Mouse (Mus musculus): Measurements from ENCODE around the gene Cpne4. TPM values are rescaled to one million over a fixed set of nuclear protein-coding genes. Genes with fewer than 3 reads are reported as not detected.

Gene Cpne4
- total and polyA plus RNA-seq, 3 experiments, result not detected

GRCm38 (mm10) chr9:105050257-105050656 lies 503.2 kb downstream of the Cpne4 start:
- in situ Hi-C loops (cut with MboI; ENCODE audit: low pct_ligation_motif_present, low pct_unique_long_range_greater_than_20kb, low sequenced_read_pairs) (loop anchor here (25.0 kb wide), 1 partner anchor 337 kb away; the partner anchor contains the start of genes Aste1 and Nek11), dilution Hi-C loops (cut with MboI; ENCODE audit: extremely low pct_ligation_motif_present, extremely low pct_unique_long_range_greater_than_20kb, low sequenced_read_pairs) (no loop called here)
- no peak overlapping the region for H3K4me2 ChIP-seq (ENCODE audit: insufficient read depth, low read depth, poor library complexity, severe bottlenecking)
- H3K27ac ChIP-seq (ENCODE audit: insufficient read depth, low read depth), result no peak overlapping the region
- H3K4me3 ChIP-seq (replicated peaks in 1 of 3; ENCODE audit: low read depth in 2 of 3, low read length in 2 of 3, poor library complexity in 1 of 3), result no peak overlapping the region
- DNase-seq (ENCODE audit: extremely low read depth), result no peak
- TF ChIP-seq ZNF384 (IDR thresholded peaks at IDR 0.05; ENCODE audit: low read depth, low read length), result no peak
- peak in 1 of 2 experiments; percentile 30; a peak in 2 of 4 replicates for TF ChIP-seq CTCF (conservative IDR thresholded peaks at IDR 0.05 in 1 of 2, IDR thresholded peaks at IDR 0.05 in 1 of 2; ENCODE audit: low read depth in 2 of 2, low read length in 2 of 2)
- TF ChIP-seq RAD21 (IDR thresholded peaks at IDR 0.05; ENCODE audit: low read depth, low read length), result peak; percentile 23
- H3K36me3 ChIP-seq (replicated peaks in 1 of 2; ENCODE audit: control insufficient read depth in 1 of 2, insufficient read depth in 1 of 2, low read length in 1 of 2), result peaks cover 5 to 8% of the 10 kb centered on the region in 2 experiments
- H3K4me1 ChIP-seq (ENCODE audit: control insufficient read depth in 1 of 2, insufficient read depth in 2 of 2), result peaks cover 3 to 14% of the 10 kb centered on the region in 2 experiments; a peak in 2 of 4 replicates
- no peak overlapping the region for H3K9ac ChIP-seq (ENCODE audit: insufficient read depth, low read depth)
- peaks cover 43% of the 10 kb centered on the region for H3K27me3 ChIP-seq (replicated peaks)
- no peaks in the 10 kb centered on the region for H3K9me3 ChIP-seq (replicated peaks; ENCODE audit: low read length)
- H3K79me2 ChIP-seq (replicated peaks; ENCODE audit: control insufficient read depth, extremely low read depth, insufficient read depth, poor library complexity, severe bottlenecking), result peaks cover 20% of the 10 kb centered on the region

- Histone ChIP-seq H3K36me3 (replicated peaks in 1 of 2; ENCODE audit: control insufficient read depth in 1 of 2, insufficient read depth in 1 of 2, low read length in 1 of 2) (peaks cover 30 to 36% of the 10 kb centered on the region in 2 experiments), H3K27ac (ENCODE audit: insufficient read depth, low read depth) (0 out of 2 replicates have a peak within 1 kb of the TSS, but pooled peaks have one; percentile 2), H3K27me3 (replicated peaks) (peaks cover 15% of the 10 kb centered on the region), H3K4me3 (replicated peaks in 1 of 3; ENCODE audit: low read depth in 2 of 3, low read length in 2 of 3, poor library complexity in 1 of 3) (peak within 1 kb of the TSS; percentile 89 to 99 (median 92)), H3K4me1 (ENCODE audit: control insufficient read depth in 1 of 2, insufficient read depth in 2 of 2) (peaks cover 3 to 14% of the 10 kb centered on the region in 2 experiments; a peak in 2 of 4 replicates), H3K9ac (ENCODE audit: insufficient read depth, low read depth) (peak within 1 kb of the TSS; percentile 93), H3K9me3 (replicated peaks; ENCODE audit: low read length) (no peaks in the 10 kb centered on the region), H3K79me2 (replicated peaks; ENCODE audit: control insufficient read depth, extremely low read depth, insufficient read depth, poor library complexity, severe bottlenecking) (peaks cover 20% of the 10 kb centered on the region), H3K4me2 (ENCODE audit: insufficient read depth, low read depth, poor library complexity, severe bottlenecking) (peak within 1 kb of the TSS; percentile 95; the same call in 1 of the 2 replicates)
- in situ Hi-C loops (cut with MboI; ENCODE audit: low pct_ligation_motif_present, low pct_unique_long_range_greater_than_20kb, low sequenced_read_pairs) (loop anchor here (25.0 kb wide), 1 partner anchor 334 kb away; the partner anchor contains the start of genes Aste1 and Nek11), dilution Hi-C loops (cut with MboI; ENCODE audit: extremely low pct_ligation_motif_present, extremely low pct_unique_long_range_greater_than_20kb, low sequenced_read_pairs) (no loop called here)
- peak; percentile 79 for DNase-seq (ENCODE audit: extremely low read depth)
- TF ChIP-seq GABPA (IDR thresholded peaks at IDR 0.05; ENCODE audit: insufficient replicate concordance, low read depth, low read length) (peak; percentile 21; the same call in 1 of the 2 replicates), KAT2A (IDR thresholded peaks at IDR 0.05; ENCODE audit: insufficient replicate concordance, low read length) (peak; percentile 92), USF2 (conservative IDR thresholded peaks at IDR 0.05; ENCODE audit: low read depth, low read length) (no peak), ZMIZ1 (IDR thresholded peaks at IDR 0.05; ENCODE audit: low read depth, low read length) (peak; percentile 44; the same call in 1 of the 2 replicates), NELFE (IDR thresholded peaks at IDR 0.05; ENCODE audit: low read depth, low read length) (peak; percentile 60), ELF1 (IDR thresholded peaks at IDR 0.05; ENCODE audit: low read depth, low read length) (peak; percentile 71), CTCF (conservative IDR thresholded peaks at IDR 0.05 in 1 of 2, IDR thresholded peaks at IDR 0.05 in 1 of 2; ENCODE audit: low read depth in 2 of 2, low read length in 2 of 2) (no peak), POLR2AphosphoS2 (IDR thresholded peaks at IDR 0.05; ENCODE audit: low read depth, low read length) (peak; percentile 70), NRF1 (IDR thresholded peaks at IDR 0.05; ENCODE audit: low read depth, low read length) (peak; percentile 34; the same call in 1 of the 2 replicates), ZKSCAN1 (IDR thresholded peaks at IDR 0.05; ENCODE audit: borderline replicate concordance, low read depth, low read length) (no peak; the same call in 1 of the 2 replicates), JUN (IDR thresholded peaks at IDR 0.05; ENCODE audit: insufficient read depth, low read depth, low read length) (no peak), PAX5 (IDR thresholded peaks at IDR 0.05; ENCODE audit: low read length) (no peak), MYC (IDR thresholded peaks at IDR 0.05; ENCODE audit: low read depth, low read length) (peak; percentile 67; the same call in 1 of the 2 replicates), CHD1 (IDR thresholded peaks at IDR 0.05; ENCODE audit: low read depth, low read length) (no peak), HCFC1 (IDR thresholded peaks at IDR 0.05; ENCODE audit: low read depth, low read length) (peak; percentile 98), SIN3A (IDR thresholded peaks at IDR 0.05; ENCODE audit: low read length) (peak; percentile 97), JUND (conservative IDR thresholded peaks at IDR 0.05; ENCODE audit: low read depth, low read length) (peak; percentile 58; the same call in 1 of the 2 replicates), MEF2A (IDR thresholded peaks at IDR 0.05; ENCODE audit: borderline replicate concordance, low read depth, low read length) (0 out of 2 replicates have a peak, but pooled peaks have one; percentile 55), IRF4 (IDR thresholded peaks at IDR 0.05; ENCODE audit: low read depth, low read length) (peak; percentile 72), RCOR1 (conservative IDR thresholded peaks at IDR 0.05; ENCODE audit: low read depth, low read length) (peak; percentile 71; the same call in 1 of the 2 replicates), UBTF (IDR thresholded peaks at IDR 0.05; ENCODE audit: low read depth, low read length) (no peak), E2F4 (IDR thresholded peaks at IDR 0.05; ENCODE audit: insufficient replicate concordance, low read depth, low read length) (peak; percentile 21; the same call in 1 of the 2 replicates), EP300 (IDR thresholded peaks at IDR 0.05; ENCODE audit: low read length) (no peak), CHD2 (IDR thresholded peaks at IDR 0.05; ENCODE audit: low read length) (peak; percentile 61; the same call in 1 of the 2 replicates), ETS1 (conservative IDR thresholded peaks at IDR 0.05; ENCODE audit: low read depth, low read length) (no peak; the same call in 1 of the 2 replicates), USF1 (IDR thresholded peaks at IDR 0.05; ENCODE audit: low read depth, low read length) (no peak; the same call in 1 of the 2 replicates), POLR2A (IDR thresholded peaks at IDR 0.05; ENCODE audit: low read depth, low read length) (peak; percentile 65), ZC3H11A (IDR thresholded peaks at IDR 0.05; ENCODE audit: low read depth, low read length) (no peak), TBP (conservative IDR thresholded peaks at IDR 0.05; ENCODE audit: low read depth, low read length) (peak; percentile 92)
Measured at GRCm38 (mm10) chr9:105053147-105053557, 506.1 kb downstream of the Cpne4 start, which contains the start of gene Mrpl3. Gene Mrpl3 (plus strand): TSS chr9:105053239.
